Mouse (Mus musculus): ENCODE results near the gene Sppl3. TPM values are rescaled to one million over a fixed set of nuclear protein-coding genes. Genes with fewer than 3 reads are reported as not detected.
"Not testable (repeated sequence)": the region's sequence is repeated elsewhere in the genome, so short reads cannot be mapped to it uniquely, and the experiment has no call there.

The Sppl3 gene
- polyA plus RNA-seq, 1 experiment from 2014 or later = 7.9 TPM

- Histone ChIP-seq H3K27me3 (no peaks in the 10 kb centered on the region), H3K4me1 (replicated peaks) (0 out of 2 replicates have a peak, but pooled peaks cover 5% of the 10 kb centered on the region), H3K36me3 (replicated peaks) (peaks cover 64% of the 10 kb centered on the region), H3K4me2 (no peak overlapping the region), H3K9me3 (replicated peaks) (no peaks in the 10 kb centered on the region), H3K4me3 (replicated peaks) (no peak overlapping the region), H3K9ac (no peak overlapping the region), H3K27ac (replicated peaks) (no peak overlapping the region)
- ATAC-seq (ENCODE audit: insufficient read depth) = no peak
- 81% methylated on average over 9 of the region's 9 CpGs for WGBS (ENCODE audit: insufficient replicate concordance)
Measured at GRCm38 (mm10) chr5:115099991-115100390, 89.1 kb downstream of the Sppl3 start.

DNA sequence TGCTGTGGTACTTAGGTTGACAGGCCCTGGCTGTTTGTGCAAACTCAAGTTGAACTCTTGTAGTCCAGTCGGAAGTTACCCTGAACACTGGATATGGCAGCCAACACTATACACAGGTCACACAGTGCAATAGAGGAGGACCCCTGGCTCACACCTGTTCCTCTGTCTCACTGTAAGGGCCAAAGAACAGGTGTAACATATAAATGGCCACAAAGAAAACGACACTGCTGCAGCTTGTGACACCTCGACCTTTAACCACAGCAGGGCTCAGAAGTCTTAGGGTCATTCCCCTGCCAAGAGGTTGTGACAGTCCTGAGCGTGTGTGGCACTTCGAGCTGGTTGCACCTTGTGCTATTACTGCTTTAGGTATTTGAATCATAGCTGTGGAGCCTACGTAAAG, 89.5 kb downstream of the Sppl3 start:
- H3K36me3 ChIP-seq (replicated peaks) = peaks cover 59% of the 10 kb centered on the region
- ATAC-seq (ENCODE audit: insufficient read depth) = no peak
- 70% methylated on average over 6 of the region's 6 CpGs for WGBS (ENCODE audit: insufficient replicate concordance)
- no peak overlapping the region for H3K27ac ChIP-seq (replicated peaks)
- H3K4me1 ChIP-seq (replicated peaks) = 0 out of 2 replicates have a peak, but pooled peaks cover 5% of the 10 kb centered on the region
- H3K4me2 ChIP-seq = no peak overlapping the region
- H3K9ac ChIP-seq = no peak overlapping the region
- no peak overlapping the region for H3K4me3 ChIP-seq (replicated peaks)
- H3K27me3 ChIP-seq = no peaks in the 10 kb centered on the region
- H3K9me3 ChIP-seq (replicated peaks) = no peaks in the 10 kb centered on the region

DNA sequence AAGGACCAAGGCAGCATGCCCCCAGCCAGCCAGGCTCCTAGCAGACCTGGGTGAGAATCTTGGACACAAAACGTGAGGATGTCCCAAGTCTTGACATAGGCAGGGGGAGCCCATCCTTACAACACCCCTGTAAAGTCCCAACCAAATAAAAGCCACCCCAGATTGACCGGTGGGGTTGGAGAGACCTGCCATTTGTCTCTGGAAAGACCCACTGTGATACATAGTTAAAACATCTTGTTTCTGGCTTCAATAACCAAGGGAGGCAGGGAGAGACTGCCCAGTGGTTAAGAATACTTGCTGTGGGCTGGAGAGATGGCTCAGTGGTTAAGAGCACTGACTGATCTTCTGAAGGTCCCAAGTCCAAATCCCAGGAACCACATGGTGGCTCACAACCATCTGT, 91.3 kb downstream of the Sppl3 start:
- Histone ChIP-seq H3K9ac (no peak overlapping the region), H3K9me3 (replicated peaks) (no peaks in the 10 kb centered on the region), H3K4me1 (replicated peaks) (0 out of 2 replicates have a peak, but pooled peaks cover 5% of the 10 kb centered on the region), H3K4me3 (replicated peaks) (no peak overlapping the region), H3K27me3 (no peaks in the 10 kb centered on the region), H3K4me2 (no peak overlapping the region), H3K36me3 (replicated peaks) (peaks cover 42% of the 10 kb centered on the region), H3K27ac (replicated peaks) (no peak overlapping the region)
- 81% methylated on average over 2 of the region's 2 CpGs for WGBS (ENCODE audit: insufficient replicate concordance)
- no peak for ATAC-seq (ENCODE audit: insufficient read depth)

DNA sequence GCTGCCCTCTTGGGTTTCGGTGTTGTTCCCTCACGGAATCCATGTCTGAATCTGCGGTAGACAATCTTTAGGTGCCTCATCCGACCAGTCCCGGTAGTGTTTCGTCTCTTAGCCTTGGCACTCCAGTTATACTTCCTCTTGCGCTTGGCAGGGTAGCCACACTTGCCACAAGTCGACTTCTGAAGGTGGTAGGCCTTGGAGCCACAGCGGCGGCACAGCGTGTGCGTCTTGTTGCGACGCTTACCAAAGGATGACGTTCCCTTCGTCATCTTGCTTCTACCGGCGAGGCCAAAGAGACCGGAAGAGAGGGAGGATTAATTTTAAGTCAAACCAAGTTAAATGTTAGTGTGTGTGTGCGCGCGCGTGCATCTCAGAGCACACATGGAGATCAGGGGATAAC, 92.3 kb downstream of the Sppl3 start:
- H3K27ac ChIP-seq (replicated peaks); H3K9me3 ChIP-seq (replicated peaks); H3K9ac ChIP-seq; H3K27me3 ChIP-seq; H3K4me2 ChIP-seq; H3K4me3 ChIP-seq (replicated peaks); ATAC-seq (ENCODE audit: insufficient read depth); H3K4me1 ChIP-seq (replicated peaks): not testable (repeated sequence)
- 90% methylated on average over 23 of the region's 23 CpGs for WGBS (ENCODE audit: insufficient replicate concordance)
- H3K36me3 ChIP-seq (replicated peaks) = peaks cover 36% of the 10 kb centered on the region

DNA sequence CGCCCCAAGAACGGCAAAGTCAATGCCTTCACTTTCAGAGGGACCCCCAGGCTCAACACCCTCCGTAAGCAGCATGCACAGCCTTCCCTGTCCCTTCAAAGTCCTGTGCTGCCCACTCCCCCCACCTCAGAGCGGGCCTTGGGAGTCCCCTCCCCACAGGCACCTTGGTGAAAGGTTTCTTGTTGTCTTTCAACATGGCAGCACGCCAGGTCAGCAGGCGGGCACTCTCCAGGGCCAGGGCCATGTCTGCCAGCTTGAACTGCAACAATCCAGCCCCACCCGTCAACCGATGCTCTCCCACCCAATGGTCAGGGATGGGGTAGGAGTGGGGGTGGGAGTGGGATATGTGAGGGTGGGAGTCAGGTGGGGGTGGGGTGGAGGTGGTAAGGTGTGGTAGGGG, 100.2 kb downstream of the Sppl3 start:
- no peak for ATAC-seq (ENCODE audit: insufficient read depth)
- Histone ChIP-seq H3K36me3 (replicated peaks) (peaks cover 17% of the 10 kb centered on the region), H3K4me2 (no peak overlapping the region), H3K27me3 (no peaks in the 10 kb centered on the region), H3K9ac (no peak overlapping the region), H3K4me3 (replicated peaks) (no peak overlapping the region), H3K4me1 (replicated peaks) (no peaks in the 10 kb centered on the region), H3K27ac (replicated peaks) (no peak overlapping the region), H3K9me3 (replicated peaks) (no peaks in the 10 kb centered on the region)
- WGBS (ENCODE audit: insufficient replicate concordance) = 84% methylated on average over 8 of the region's 8 CpGs

DNA sequence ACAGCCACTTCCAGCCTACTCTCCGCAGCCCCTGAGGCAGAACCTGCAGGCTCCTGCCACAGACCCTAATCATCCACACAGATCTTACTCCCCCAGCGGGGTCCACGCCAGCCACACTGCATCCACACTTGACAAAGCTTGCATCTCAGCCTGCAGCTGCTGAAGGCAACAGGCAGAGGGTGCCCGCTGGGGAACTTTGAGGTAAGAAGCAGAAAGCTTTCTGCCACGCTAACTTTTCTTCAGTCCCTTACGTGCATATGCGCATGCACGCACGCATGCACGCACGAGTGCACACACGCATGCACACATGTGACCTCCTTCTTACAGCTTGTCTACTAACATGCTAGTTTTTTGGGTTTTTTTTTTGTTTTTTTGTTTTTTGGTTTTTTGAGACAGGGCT, 102.3 kb downstream of the Sppl3 start:
- WGBS (ENCODE audit: insufficient replicate concordance) = 91% methylated on average over 12 of the region's 12 CpGs
- no peak overlapping the region for H3K4me2 ChIP-seq
- ATAC-seq (ENCODE audit: insufficient read depth) = no peak
- no peaks in the 10 kb centered on the region for H3K9me3 ChIP-seq (replicated peaks)
- H3K27ac ChIP-seq (replicated peaks) = no peak overlapping the region
- no peak overlapping the region for H3K4me3 ChIP-seq (replicated peaks)
- H3K4me1 ChIP-seq (replicated peaks) = peaks cover 10% of the 10 kb centered on the region; the same call in 1 of the 2 replicates
- no peaks in the 10 kb centered on the region for H3K27me3 ChIP-seq
- no peak overlapping the region for H3K9ac ChIP-seq
- peaks cover 27% of the 10 kb centered on the region for H3K36me3 ChIP-seq (replicated peaks)

GRCm38 (mm10) chr5:115114501-115114900, 103.6 kb downstream of the Sppl3 start:
- H3K27me3 ChIP-seq = no peaks in the 10 kb centered on the region
- peaks cover 22% of the 10 kb centered on the region for H3K4me1 ChIP-seq (replicated peaks)
- H3K9ac ChIP-seq = no peak overlapping the region
- H3K27ac ChIP-seq (replicated peaks) = no peak overlapping the region
- no peak overlapping the region for H3K4me2 ChIP-seq
- 77% methylated on average over 8 of the region's 8 CpGs for WGBS (ENCODE audit: insufficient replicate concordance)
- H3K36me3 ChIP-seq (replicated peaks) = peaks cover 27% of the 10 kb centered on the region
- no peaks in the 10 kb centered on the region for H3K9me3 ChIP-seq (replicated peaks)
- no peak overlapping the region for H3K4me3 ChIP-seq (replicated peaks)
- ATAC-seq (ENCODE audit: insufficient read depth) = no peak

DNA sequence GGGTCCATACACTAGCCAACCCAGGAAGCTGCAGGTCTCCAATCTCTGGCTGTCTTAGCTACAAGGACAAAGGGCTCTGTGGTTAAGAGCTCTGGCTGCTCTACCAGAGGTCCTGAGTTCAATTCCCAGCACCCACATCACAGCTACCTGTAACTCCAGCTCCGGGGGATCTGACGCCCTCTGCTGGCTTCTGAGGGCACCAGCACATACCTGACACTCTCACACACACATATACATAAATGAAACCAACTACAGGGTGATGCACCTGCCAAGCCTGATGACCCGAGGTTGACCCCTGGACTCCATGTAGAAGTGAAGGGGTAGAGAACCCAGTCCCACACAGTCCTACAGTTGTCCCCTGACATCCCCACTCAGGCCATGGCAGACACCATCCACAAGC, 105.5 kb downstream of the Sppl3 start:
- Histone ChIP-seq H3K9ac (no peak overlapping the region), H3K4me1 (replicated peaks) (peaks cover 27% of the 10 kb centered on the region), H3K4me2 (no peak overlapping the region), H3K4me3 (replicated peaks) (no peak overlapping the region), H3K9me3 (replicated peaks) (no peaks in the 10 kb centered on the region), H3K27me3 (no peaks in the 10 kb centered on the region), H3K36me3 (replicated peaks) (peaks cover 27% of the 10 kb centered on the region), H3K27ac (replicated peaks) (no peak overlapping the region)
- WGBS (ENCODE audit: insufficient replicate concordance) = 73% methylated on average over 3 of the region's 3 CpGs
- ATAC-seq (ENCODE audit: insufficient read depth) = no peak

- H3K9me3 ChIP-seq (replicated peaks) = no peaks in the 10 kb centered on the region
- no peak for ATAC-seq (ENCODE audit: insufficient read depth)
- H3K27me3 ChIP-seq = no peaks in the 10 kb centered on the region
- peaks cover 21% of the 10 kb centered on the region for H3K36me3 ChIP-seq (replicated peaks)
- H3K4me3 ChIP-seq (replicated peaks) = no peak overlapping the region
- no peak overlapping the region for H3K27ac ChIP-seq (replicated peaks)
- H3K4me2 ChIP-seq = no peak overlapping the region
- H3K4me1 ChIP-seq (replicated peaks) = peaks cover 31% of the 10 kb centered on the region
- H3K9ac ChIP-seq = no peak overlapping the region
- 82% methylated on average over 13 of the region's 13 CpGs for WGBS (ENCODE audit: insufficient replicate concordance)
Measured at GRCm38 (mm10) chr5:115117467-115117866, 106.5 kb downstream of the Sppl3 start.

- no peaks in the 10 kb centered on the region for H3K27me3 ChIP-seq
- H3K9ac ChIP-seq = peak within 1 kb of the TSS; percentile 79
- H3K4me3 ChIP-seq (replicated peaks) = peak within 1 kb of the TSS; percentile 76
- WGBS (ENCODE audit: insufficient replicate concordance) = 1% methylated on average over 39 of the region's 39 CpGs
- H3K4me1 ChIP-seq (replicated peaks) = peaks cover 31% of the 10 kb centered on the region
- ATAC-seq (ENCODE audit: insufficient read depth) = peak; percentile 89
- H3K4me2 ChIP-seq = peak within 1 kb of the TSS; percentile 96
- no peaks in the 10 kb centered on the region for H3K9me3 ChIP-seq (replicated peaks)
- H3K27ac ChIP-seq (replicated peaks) = peak within 1 kb of the TSS; percentile 65
- peaks cover 15% of the 10 kb centered on the region for H3K36me3 ChIP-seq (replicated peaks)
Measured at GRCm38 (mm10) chr5:115118961-115119570, 108.1 kb downstream of the Sppl3 start, which contains the start of gene Acads. TSS of gene Acads (minus strand) at chr5:115119346.

DNA sequence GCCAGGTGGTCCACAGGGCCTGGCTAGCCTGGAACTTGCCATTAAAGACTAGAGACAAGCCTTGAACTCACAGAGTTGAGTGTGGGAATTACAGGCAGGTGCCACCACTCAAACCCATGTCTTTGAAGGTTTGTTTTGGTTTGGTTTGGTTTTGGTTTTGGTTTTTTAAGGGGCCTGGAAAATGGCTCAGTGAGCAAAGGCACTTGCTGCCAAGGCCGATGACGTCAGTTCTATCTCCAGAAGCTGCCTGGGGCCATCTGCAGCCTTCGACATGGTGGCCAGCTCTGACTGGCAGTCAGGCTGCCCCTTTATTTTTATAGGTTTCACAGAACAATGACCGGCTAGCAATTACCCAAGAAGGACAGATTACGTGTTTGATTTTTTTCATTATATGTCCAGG, 110.0 kb downstream of the Sppl3 start:
- H3K9me3 ChIP-seq (replicated peaks) = no peaks in the 10 kb centered on the region
- no peaks in the 10 kb centered on the region for H3K27me3 ChIP-seq
- H3K36me3 ChIP-seq (replicated peaks) = peaks cover 16% of the 10 kb centered on the region
- no peak overlapping the region for H3K4me3 ChIP-seq (replicated peaks)
- no peak overlapping the region for H3K4me2 ChIP-seq
- H3K9ac ChIP-seq = no peak overlapping the region
- 85% methylated on average over 5 of the region's 5 CpGs for WGBS (ENCODE audit: insufficient replicate concordance)
- H3K4me1 ChIP-seq (replicated peaks) = peaks cover 31% of the 10 kb centered on the region
- H3K27ac ChIP-seq (replicated peaks) = no peak overlapping the region
- ATAC-seq (ENCODE audit: insufficient read depth) = no peak

- 79% methylated on average over 6 of the region's 6 CpGs for WGBS (ENCODE audit: insufficient replicate concordance)
- H3K4me1 ChIP-seq (replicated peaks) = peaks cover 8% of the 10 kb centered on the region
- peaks cover 17% of the 10 kb centered on the region for H3K36me3 ChIP-seq (replicated peaks)
- no peaks in the 10 kb centered on the region for H3K27me3 ChIP-seq
- H3K4me3 ChIP-seq (replicated peaks) = no peak overlapping the region
- no peak for ATAC-seq (ENCODE audit: insufficient read depth)
- no peak overlapping the region for H3K9ac ChIP-seq
- no peak overlapping the region for H3K4me2 ChIP-seq
- no peak overlapping the region for H3K27ac ChIP-seq (replicated peaks)
- H3K9me3 ChIP-seq (replicated peaks) = no peaks in the 10 kb centered on the region
Measured at GRCm38 (mm10) chr5:115124690-115125089, 113.8 kb downstream of the Sppl3 start.
